Mouse (Mus musculus): ENCODE results near the gene Iscu. TPM values are rescaled to one million over a fixed set of nuclear protein-coding genes. Genes with fewer than 3 reads are reported as not detected.

Gene Iscu
- polyA plus RNA-seq, 1 experiment from 2014 or later, result 112 TPM

DNA sequence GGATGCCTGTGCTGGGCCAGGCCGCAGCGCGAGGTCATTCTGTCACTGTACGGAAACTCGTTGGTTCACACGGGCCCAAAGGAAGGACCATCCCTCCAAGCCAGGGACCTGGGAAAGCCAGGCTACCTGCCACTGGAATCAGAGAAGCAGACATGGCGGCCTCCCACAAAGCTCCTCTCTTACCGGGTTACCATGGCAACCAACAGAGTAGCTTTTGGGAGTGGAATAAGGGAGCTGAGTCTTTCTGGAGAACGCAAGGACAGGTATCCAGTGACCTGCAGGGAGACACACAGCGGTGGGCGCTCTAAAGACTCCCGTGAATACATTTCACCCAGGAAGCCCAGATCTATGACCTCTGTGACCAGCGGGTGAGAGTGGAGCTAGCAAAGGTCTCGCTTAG, 46.0 kb downstream of the Iscu start:
- Histone ChIP-seq H3K4me3 (no peak overlapping the region), H3K27ac (ENCODE audit: poor library complexity, severe bottlenecking) (no peak overlapping the region), H3K4me2 (no peak overlapping the region), H3K9me3 (replicated peaks) (no peaks in the 10 kb centered on the region), H3K27me3 (replicated peaks) (peaks cover 30% of the 10 kb centered on the region), H3K4me1 (replicated peaks) (no peaks in the 10 kb centered on the region), H3K36me3 (no peaks in the 10 kb centered on the region), H3K9ac (no peak overlapping the region)
- no peak for ATAC-seq (ENCODE audit: insufficient number of reproducible peaks, low FRiP score)
- WGBS, result 63% methylated on average over 14 of the region's 14 CpGs

DNA sequence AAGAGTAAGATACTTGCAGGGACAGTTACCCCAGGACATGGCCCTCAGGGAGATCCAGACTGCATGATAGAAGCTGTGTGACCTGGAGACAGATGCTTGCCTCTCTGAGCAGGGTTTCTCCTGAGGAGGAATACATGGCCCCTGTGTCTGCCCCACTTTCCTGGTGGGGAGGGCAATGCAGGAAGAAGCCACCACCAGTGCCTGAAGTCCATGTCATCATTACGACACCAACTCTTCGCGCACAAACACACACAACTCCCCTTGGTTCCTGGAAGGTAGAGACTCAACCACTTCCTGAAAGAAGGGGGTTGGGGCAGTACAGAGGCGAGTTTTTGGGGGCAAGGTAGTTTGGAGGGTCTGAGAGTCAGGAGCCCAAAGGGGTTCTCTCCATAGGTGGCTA, 51.7 kb downstream of the Iscu start:
- H3K9me3 ChIP-seq (replicated peaks), result no peaks in the 10 kb centered on the region
- no peak for ATAC-seq (ENCODE audit: insufficient number of reproducible peaks, low FRiP score)
- no peak overlapping the region for H3K9ac ChIP-seq
- no peak overlapping the region for H3K27ac ChIP-seq (ENCODE audit: poor library complexity, severe bottlenecking)
- H3K4me3 ChIP-seq, result no peak overlapping the region
- 79% methylated on average over 4 of the region's 4 CpGs for WGBS
- no peak overlapping the region for H3K4me2 ChIP-seq
- no peaks in the 10 kb centered on the region; the same call in none of the 2 replicates for H3K27me3 ChIP-seq (replicated peaks)
- H3K4me1 ChIP-seq (replicated peaks), result no peaks in the 10 kb centered on the region
- no peaks in the 10 kb centered on the region for H3K36me3 ChIP-seq

DNA sequence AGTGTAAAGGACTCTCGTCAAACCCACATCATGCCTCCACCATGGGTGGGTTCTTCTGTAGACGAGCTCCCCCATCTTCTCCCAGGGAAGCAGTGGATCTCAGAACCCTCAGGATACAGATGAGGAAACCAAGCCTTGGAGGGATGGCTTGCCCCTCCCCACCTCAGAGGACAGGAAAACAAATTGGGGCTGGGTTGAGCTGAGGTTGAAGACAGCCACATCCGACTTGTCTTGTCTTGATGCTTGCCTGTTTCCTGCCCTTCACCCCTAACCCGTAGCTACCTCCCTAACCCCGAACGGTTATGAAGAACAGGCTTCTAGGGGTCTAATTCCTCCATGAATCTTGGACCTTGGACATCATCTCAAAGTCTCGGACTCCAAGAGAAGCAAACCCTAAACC, 53.0 kb downstream of the Iscu start:
- 73% methylated on average over 7 of the region's 7 CpGs for WGBS
- Histone ChIP-seq H3K9me3 (replicated peaks) (no peaks in the 10 kb centered on the region), H3K9ac (no peak overlapping the region), H3K4me2 (no peak overlapping the region), H3K27me3 (replicated peaks) (no peaks in the 10 kb centered on the region; the same call in 1 of the 2 replicates), H3K4me3 (no peak overlapping the region), H3K27ac (ENCODE audit: poor library complexity, severe bottlenecking) (no peak overlapping the region), H3K36me3 (no peaks in the 10 kb centered on the region), H3K4me1 (replicated peaks) (peaks cover 6% of the 10 kb centered on the region; the same call in 1 of the 2 replicates)
- no peak for ATAC-seq (ENCODE audit: insufficient number of reproducible peaks, low FRiP score)

DNA sequence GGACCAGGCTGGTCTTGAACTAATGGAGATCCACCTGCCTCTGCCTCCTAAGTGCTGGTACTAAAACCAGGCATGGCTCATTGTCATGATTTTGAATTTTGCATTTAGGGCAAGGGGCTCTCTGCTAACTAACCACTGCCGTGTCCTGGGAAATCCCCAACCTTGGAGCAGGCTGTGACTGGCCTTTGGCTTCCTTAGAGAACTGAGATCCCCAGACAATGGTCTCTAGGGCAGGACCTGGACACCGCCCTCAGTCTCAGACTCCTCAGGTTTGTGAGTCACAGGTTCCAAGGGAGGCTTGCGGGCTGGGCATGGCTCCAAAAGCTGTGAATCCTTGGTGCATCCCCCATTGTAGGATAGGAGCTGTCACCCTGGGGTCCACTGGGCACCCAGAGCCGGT, 54.1 kb downstream of the Iscu start:
- WGBS, result 83% methylated on average over 4 of the region's 4 CpGs
- Histone ChIP-seq H3K4me3 (no peak overlapping the region), H3K4me1 (replicated peaks) (peaks cover 6% of the 10 kb centered on the region; the same call in 1 of the 2 replicates), H3K36me3 (no peaks in the 10 kb centered on the region), H3K9me3 (replicated peaks) (no peaks in the 10 kb centered on the region), H3K27ac (ENCODE audit: poor library complexity, severe bottlenecking) (no peak overlapping the region), H3K27me3 (replicated peaks) (no peaks in the 10 kb centered on the region; the same call in 1 of the 2 replicates), H3K9ac (no peak overlapping the region), H3K4me2 (no peak overlapping the region)
- no peak for ATAC-seq (ENCODE audit: insufficient number of reproducible peaks, low FRiP score)

Other genes starting within 250 kb of the Iscu start
- gene Cmklr1, start 122.3 kb upstream of the Iscu start, polyA plus RNA-seq (2016; fragmentation: Nextera tagmentation; extraction: Ambion mirVana), result 1.4 and 1.8 TPM in 2 replicates
- gene 1700069L16Rik, start 48.0 kb upstream of the Iscu start, polyA plus RNA-seq (2016; fragmentation: Nextera tagmentation; extraction: Ambion mirVana), result not detected in 2 replicates
- gene Ficd, start 36.9 kb upstream of the Iscu start, polyA plus RNA-seq (2016; fragmentation: Nextera tagmentation; extraction: Ambion mirVana), result 6.1 and 6.9 TPM in 2 replicates
- 44.4 and 50.1 TPM in 2 replicates for gene Sart3, start 238 bp upstream of the Iscu start, polyA plus RNA-seq (2016; fragmentation: Nextera tagmentation; extraction: Ambion mirVana)
- 13.0 and 13.4 TPM in 2 replicates for gene Tmem119, start 27.8 kb downstream of the Iscu start, polyA plus RNA-seq (2016; fragmentation: Nextera tagmentation; extraction: Ambion mirVana)
- 0.51 and 0.72 TPM in 2 replicates for gene Selplg, start 59.9 kb downstream of the Iscu start, polyA plus RNA-seq (2016; fragmentation: Nextera tagmentation; extraction: Ambion mirVana)
- gene Coro1c, start 136.0 kb downstream of the Iscu start, polyA plus RNA-seq (2016; fragmentation: Nextera tagmentation; extraction: Ambion mirVana), result 137 and 141 TPM in 2 replicates
- 19.0 and 21.4 TPM in 2 replicates for gene Ssh1, start 221.1 kb downstream of the Iscu start, polyA plus RNA-seq (2016; fragmentation: Nextera tagmentation; extraction: Ambion mirVana)
- not detected in 2 replicates for gene Dao, start 231.0 kb downstream of the Iscu start, polyA plus RNA-seq (2016; fragmentation: Nextera tagmentation; extraction: Ambion mirVana)

All from heart, embryonic 12.5 days (tissue).